Mouse (Mus musculus) skeletal muscle tissue, adult 2 months (tissue): ENCODE data around the gene Ralgps1.

Experiments
- DNase-seq: peaks from one replicate; pipeline ENCODE4 v3.0.0-alpha.2; 2012; ENCODE audit warnings: low read depth, low spot score

The Ralgps1 gene

GRCm38 (mm10) chr2:33244880-33245279, 126.4 kb downstream of the Ralgps1 start:
- no peak for DNase-seq

GRCm38 (mm10) chr2:33237581-33237980, 133.7 kb downstream of the Ralgps1 start:
- DNase-seq = no peak

DNA sequence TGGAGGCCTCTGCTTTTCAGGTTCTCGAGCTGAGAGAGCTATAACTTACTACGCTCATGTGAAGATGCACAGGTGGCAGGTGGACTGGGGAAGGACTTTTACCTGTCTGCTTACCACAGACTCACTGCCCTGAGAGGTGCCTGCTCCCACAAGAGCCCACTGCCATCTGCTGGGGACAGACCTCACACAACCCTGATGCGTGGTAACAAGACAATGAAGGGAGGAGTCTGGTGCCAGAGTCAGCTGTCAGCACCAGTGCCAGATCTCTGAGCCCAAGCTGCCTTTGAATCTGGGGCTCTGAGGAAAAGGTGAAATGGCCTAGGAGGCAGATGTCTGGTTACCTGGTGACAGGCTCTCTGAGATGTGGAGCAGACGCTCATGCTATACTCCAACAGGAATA, 136.4 kb downstream of the Ralgps1 start:
- DNase-seq = no peak

DNA sequence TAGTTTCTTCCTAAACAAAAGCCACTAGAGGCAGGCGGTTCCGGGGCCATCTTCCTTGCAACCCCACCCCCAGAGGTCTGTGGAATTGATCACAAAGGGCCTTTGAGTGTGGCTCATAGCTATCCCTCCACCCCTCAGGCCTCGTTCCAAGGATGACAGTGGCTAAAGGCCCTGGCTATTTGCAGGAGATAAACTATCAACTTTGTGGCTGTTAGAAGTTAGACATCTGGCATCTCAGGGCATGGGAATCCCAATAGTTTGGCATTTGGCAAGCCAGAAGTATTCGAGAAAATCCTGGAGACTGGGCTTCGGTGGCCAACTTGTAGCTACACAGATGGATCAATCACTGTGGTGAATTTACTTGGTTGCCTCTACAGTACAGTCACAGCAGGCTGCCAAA, 137.4 kb downstream of the Ralgps1 start:
- no peak for DNase-seq

- DNase-seq = no peak
These were observed 138.3 kb downstream of the Ralgps1 start for GRCm38 (mm10) chr2:33232782-33233570.

DNA sequence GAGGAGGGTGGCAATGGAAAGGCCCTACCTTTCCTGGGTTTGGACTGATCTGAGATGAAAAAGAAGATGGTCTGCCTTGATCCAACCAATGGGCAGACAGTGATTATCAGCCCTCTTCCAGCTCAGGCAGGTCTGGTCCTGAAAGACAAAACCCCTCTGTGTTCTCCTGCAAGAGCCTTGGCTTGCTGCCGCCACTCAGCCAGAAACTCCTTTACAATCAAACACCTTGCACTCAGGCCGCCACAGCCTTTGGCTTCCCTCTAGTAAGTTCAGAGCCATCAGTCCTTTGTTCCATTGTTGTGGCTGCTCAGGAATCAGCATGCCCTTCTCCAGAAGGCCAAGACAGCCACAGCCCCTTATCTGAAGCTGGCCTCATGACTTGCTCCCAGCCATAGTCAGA, 139.5 kb downstream of the Ralgps1 start:
- no peak for DNase-seq

DNA sequence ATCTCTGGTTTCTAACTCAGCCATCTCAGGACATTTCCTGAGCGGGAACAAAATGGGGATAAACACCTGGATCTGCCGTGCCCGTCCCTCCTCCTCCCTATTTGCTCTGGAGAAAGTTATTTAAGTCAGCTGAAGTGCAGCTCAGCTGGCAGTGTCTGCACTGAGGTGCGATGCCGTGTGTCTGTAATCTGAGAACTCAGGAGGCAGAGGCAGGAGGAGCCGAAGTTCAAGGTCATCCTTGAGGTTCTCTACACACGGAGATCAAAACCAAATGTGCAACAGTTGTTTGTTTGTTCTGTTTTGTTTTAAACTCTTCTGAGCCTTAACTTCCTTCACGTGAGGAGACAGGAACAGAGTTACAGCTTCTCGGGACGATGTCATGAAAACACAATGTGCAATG, 140.6 kb downstream of the Ralgps1 start:
- no peak for DNase-seq

GRCm38 (mm10) chr2:33228551-33228950, 142.7 kb downstream of the Ralgps1 start:
- DNase-seq = no peak

- DNase-seq = no peak
These were observed 143.2 kb downstream of the Ralgps1 start for GRCm38 (mm10) chr2:33228077-33228476.

DNA sequence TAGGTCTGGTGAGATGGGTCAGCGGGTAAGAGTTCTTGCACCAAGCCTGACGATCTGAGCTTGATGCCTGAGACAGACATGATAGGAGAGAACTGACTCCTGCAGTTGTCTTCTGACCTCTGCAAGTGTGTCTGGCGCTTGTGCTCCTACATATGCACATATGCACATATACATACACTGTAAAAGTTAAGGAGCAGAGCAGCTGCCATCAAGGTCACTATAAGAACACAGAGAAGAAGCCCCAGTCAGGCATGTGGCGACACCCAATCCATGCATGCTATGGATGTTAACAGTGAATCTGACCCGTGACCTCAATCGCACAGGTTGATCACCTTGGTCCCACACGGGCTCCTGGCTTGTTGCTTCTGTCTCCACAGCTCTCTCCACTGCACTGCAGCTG, 145.4 kb downstream of the Ralgps1 start:
- DNase-seq = no peak

- no peak for DNase-seq
These were observed 147.5 kb downstream of the Ralgps1 start for GRCm38 (mm10) chr2:33223656-33224358.

DNA sequence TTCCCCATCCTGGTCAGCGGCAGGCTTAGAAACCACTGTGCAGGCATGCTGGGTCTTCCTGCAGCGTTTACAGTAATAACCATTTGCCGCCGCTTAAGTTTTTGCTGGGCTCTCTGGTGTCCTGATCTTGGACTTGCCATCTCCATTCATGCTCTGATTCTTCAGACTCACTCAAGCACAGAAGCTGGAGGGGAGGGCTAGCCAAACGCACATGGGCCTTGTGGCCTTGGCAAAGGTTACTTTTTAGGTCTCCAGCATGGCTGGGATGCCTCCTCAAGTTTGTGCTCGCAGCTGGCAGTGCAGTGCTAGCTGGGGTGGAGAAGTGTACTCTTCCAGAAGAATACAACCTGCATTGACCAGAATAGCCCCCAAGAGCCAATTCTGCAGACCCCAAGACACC, 148.8 kb downstream of the Ralgps1 start:
- no peak for DNase-seq

DNA sequence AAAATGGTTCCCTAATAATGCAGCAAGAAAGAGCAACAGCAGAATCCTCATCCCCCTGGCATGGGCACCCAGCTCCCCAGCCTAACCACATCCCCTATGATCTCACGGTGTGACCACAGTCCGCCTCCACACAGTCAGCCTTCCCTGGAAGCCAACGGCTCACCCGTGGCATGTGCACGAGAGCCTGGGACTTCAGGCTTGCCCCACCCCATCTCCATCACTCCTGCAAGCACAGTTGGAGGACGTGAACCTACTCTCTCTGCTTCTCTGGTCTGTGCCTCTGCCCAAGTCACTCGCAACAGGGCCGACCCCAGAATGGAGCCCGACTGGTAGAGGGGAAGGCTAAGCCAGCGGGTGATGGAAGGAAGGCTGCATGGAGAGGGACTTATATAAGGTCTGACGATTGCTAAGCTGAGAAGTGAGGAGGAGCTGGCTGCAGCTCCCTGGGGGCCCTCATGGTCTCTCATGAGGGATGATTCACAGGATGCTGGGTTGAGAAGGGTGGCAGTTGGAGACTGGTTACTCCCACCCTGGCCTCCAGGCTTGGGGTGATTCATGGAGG, 149.9 kb downstream of the Ralgps1 start:
- DNase-seq = no peak

DNA sequence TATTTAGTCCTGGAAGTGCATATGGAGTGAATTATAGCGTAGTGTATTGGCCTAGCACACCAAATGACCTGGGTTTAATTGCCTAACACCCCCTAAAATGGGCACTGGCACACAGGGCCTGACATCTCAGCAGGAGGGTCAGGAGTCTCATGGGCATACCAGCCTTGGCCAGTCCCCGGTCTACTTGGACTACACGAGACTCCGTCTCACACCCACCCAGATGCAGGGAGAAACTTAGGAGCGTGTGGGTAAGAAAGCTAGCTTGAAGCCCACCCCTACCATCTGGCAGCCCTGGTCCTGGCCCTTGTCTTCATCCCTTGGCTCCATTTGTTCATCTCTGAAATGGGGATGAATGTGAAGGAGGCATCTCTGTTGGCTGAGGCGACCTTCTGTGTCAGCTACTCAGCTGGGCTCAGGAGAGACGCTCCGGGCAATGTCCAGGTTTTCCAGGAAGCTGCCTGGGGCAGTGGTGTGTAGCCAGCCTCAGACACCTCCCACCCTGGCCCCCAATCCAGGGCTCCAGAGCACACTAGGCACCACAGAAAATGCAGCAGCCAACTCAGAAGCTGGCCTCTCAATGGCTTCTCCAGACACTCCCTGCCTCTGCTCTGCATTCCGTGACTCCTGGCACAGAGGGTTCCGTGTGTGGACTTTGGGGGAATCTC, 150.5 kb downstream of the Ralgps1 start:
- no peak for DNase-seq

GRCm38 (mm10) chr2:33220246-33220645, 151.0 kb downstream of the Ralgps1 start:
- DNase-seq = peak; percentile 82

DNA sequence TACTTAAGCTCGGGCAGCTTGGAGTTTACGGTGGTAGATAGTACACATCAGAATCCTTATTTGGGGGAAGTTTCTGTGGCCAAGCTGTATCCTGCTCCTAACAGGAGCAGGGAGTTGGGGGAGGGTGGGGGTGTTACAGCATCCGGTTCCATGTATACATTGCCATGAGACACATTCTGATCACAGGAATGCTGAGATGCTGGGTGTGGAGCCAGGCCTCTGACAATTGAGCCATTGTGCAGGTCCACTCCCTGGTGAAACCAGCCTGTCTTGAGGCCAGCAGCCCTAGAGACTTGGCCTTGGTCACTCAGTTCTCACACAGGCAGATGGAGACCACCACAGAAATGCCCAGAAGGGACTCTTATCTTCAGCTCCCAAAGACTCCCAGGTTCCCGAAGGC, 151.6 kb downstream of the Ralgps1 start:
- no peak for DNase-seq

- DNase-seq = no peak
These were observed 152.2 kb downstream of the Ralgps1 start for GRCm38 (mm10) chr2:33218903-33219625.

- no peak for DNase-seq
These were observed 153.9 kb downstream of the Ralgps1 start for GRCm38 (mm10) chr2:33217425-33217794.

GRCm38 (mm10) chr2:33216645-33217424, 154.5 kb downstream of the Ralgps1 start:
- no peak for DNase-seq

DNA sequence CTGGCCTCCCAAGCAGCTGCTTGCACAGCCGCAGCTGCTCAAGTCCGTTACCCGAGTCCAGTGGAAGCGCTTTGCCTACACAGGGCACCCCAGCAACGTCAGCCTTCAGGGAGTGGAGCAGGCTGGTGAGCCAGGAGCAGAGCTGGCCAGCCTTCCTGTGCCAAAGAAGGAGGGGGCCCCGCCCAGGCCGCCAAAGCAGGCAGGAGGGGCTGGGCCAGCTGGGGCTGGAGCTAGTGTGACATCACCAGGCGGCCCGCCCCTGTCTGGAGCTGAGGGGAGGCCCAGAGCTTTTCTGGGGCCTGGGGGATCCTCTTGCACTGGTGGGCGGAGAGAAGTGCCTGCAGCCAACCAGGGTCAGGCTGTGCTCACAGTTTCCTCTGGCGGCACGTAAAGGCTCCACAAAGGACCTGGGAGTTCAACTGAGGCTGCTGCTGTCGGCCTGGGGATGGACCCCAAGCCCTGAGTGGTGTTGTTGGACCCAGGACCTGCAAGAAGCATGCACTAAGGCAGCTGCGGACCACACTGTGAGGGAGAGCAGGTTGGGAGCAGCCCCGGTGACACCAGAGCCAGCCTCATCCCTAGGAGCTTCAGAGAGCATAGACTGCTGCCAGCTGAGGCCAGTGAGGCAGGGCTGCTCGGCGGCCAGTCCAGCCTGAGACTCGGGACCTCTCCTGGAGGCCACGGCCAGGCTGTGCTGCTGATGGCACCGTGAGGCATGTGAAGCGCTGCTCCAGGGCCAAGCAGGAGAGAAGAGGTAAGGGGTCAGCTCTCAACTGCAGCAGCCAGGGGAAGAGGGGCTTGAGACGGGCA, 155.4 kb downstream of the Ralgps1 start, which contains the start of gene Angptl2:
Angptl2 (plus strand) TSS at position 370 of the 810 bp plus-strand sequence.
- peak; percentile 97 for DNase-seq
